Mouse (Mus musculus) spleen, postnatal 36 days (tissue): ENCODE data around the gene Sec23ip.

Experiments used
- DNase-seq, 2 experiments: peaks; one replicate each; pipeline ENCODE4 v3.0.0; 2022; ENCODE audit warnings: low spot score in 2 of 2, mixed read lengths in 1 of 2

Sec23ip gene

DNA sequence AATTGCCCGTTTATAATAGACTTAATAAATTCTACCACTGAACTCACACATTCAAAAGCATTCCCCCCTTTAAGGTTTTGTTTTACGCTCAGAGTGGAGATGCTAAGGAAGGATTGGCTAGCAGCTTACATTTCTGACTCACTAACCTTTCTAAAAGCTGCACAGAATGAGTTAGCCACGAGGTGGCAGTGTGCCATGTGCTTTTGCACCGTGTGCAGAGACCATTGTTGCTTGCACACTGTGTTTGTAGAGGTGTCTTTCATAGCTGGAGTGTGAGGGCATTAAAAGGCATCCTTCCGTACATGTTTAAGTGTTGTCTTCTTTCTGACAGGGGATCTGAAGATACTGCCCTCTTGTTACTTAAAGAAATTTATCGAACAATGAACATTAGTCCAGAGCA lies 34.6 kb downstream of the Sec23ip start:
- DNase-seq = no peak

DNA sequence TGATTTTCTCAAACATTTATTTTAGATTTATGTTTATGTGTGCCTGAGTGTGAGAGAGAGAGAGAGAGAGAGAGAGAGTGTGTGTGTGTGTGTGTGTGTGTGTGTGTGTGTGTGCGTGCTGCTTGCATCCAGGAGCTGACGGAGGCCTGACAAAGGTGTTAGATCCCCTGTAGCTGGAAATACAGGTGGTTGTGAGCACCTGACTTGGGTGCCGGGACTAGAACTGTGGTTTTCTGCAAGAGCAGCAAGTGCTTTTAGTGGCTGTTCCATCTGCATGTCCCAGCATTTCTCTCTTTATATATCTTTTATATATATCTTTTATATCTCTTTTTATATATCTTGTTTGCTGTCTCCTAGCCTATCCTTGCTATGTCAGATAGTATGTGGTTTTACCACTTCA lies 37.1 kb downstream of the Sec23ip start:
- DNase-seq = no peak

DNA sequence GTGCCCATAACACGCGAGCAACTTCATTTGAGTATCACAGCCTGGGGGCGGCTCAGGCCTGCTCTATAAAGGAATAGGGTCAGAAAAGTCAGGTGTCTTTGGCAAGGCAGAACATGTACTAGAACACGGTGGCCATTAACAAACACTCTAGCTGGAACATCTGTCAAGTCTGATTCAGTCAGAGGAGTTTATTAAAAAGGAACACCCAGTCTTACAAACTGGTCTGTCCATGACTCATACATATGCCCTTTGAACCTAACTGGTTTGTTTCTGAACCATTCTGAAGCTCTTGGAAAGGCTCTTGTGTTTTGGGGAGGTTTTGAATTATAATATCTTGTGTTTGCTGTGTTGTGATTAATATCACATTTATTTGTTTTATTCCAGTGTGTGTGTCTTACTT lies 45.3 kb downstream of the Sec23ip start:
- no peak for DNase-seq

DNA sequence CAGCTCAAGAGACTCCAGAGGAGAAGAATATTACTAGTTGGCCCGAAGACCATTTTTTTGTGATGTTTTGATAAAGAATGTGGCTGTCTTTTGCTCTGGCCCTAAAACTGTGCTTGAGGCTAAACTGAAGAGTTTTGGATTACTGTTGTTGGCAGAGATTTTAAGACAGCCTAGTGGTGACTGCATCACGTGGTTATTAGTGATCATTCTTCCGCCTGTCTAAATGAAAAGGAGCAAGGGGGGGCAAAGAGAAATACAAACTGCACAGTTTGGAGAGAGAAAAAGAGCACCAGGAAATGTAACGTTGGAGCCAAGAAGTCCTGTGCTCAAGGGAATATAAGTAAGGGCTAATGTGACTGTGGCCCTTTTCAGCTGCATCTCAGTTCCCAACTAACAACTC lies 48.7 kb downstream of the Sec23ip start:
- no peak for DNase-seq

DNA sequence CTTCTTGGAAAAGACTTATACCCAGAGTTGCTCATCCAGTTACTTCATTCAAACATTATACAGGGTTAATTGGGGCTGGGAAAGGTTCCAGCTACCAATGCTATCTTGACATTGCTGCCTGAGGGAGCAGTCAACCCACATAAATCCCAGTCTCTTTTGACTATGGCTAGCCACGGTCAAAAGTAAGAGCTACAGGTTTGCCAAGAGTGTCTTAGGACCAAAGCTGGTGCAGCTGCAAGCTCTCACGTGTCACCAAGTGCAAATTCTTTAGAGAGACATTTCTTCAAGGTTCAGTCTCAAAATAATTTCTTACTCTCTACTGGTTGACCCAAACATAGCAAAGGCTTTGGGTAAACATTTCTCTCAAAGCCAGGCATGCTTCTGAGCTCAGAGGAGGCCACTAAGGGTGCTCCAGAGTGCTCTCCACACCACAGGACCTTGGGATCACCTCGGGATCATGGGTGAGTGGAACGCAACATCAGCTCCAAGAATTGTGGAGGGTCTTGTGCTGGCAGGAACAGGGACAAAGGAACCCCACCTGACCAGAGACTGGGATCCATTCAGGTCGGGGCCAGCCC lies 80.3 kb downstream of the Sec23ip start:
- DNase-seq = no peak

DNA sequence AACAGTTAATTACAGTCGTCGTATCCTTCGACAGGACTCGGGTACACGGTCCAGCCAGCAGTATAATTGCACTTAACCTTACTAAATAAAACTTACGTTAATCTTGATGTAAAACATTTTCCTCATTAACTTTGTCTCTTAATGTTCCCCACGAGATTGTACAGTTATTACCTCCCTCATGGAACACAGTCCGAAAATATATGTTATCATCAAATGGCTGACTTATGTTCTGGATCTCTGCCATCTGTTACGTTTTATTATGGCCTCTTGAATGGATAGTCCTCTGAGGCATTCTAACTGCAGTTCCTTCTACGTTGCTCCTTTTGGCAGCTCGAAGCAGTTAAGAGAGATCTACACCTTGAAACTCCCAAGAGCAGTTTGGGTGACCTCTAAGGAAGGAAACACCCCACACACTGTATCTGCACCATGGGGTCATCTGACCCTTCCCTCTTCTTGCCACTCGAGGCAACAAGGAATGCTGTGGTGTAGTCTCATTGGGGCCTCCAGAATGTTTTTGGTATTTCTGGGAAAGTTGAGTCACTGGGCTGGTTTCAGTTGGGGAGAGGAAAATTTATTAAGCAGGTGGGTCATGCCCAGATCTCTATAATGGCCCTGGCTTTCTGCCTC lies 87.8 kb downstream of the Sec23ip start:
- DNase-seq = no peak

DNA sequence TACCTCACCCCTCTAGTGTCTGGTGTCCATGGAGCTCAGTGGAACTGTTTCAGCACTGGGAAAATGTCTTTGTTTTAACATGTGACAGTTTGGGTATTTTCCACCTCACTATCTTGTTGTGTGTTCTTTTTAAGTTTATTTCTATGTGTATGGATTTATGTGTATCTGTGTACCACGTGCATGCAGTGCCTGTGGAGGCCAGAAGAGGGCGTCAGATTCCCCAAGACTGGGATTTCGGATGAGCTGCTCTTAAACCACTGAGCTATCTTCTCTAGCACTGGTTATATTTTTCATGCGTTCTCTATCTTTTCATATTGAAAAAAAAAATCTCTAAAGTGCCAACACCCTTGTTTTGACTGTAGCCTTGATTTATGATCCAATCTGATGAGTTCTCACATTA lies 88.5 kb downstream of the Sec23ip start:
- no peak for DNase-seq
